Mouse (Mus musculus) frontal cortex, postnatal 14 days (tissue): ENCODE measurements around the gene Gpr37l1.
A peak's percentile ranks its signal among the peaks of the same experiment; 100 is the strongest.
"Not testable (repeated sequence)": the region's sequence is repeated elsewhere in the genome, so short reads cannot be mapped to it uniquely, and the experiment has no call there.

Source experiments
- DNase-seq, 2 experiments: peaks; one replicate each; pipeline ENCODE4 v3.0.0; 2022; ENCODE audit warnings: low spot score in 2 of 2

Gene Gpr37l1

DNA sequence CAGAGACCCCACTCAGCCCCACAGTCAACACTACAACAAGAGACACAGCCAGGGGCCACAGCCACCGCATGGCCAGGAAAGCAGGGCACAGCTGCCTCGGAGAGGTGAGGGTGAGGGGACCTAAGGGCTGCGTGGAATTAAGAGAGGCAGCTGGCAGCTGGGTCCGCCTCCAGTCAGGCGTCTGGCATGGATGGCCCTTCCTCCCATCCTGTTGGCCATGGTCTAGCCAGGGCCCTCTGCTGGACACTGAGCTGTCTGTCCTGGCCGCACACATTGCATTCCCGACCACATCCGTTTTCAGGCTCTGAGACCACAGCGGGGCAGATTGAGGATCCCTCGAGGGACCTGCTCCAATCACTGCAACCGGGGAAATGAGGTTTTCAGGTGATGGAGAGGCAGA is at the start of gene Gpr37l1:
TSS of gene Gpr37l1 (minus strand) at position 247 of the 400 bp plus-strand sequence.
- peak in 1 of 2 experiments; percentile 32 for DNase-seq

DNA sequence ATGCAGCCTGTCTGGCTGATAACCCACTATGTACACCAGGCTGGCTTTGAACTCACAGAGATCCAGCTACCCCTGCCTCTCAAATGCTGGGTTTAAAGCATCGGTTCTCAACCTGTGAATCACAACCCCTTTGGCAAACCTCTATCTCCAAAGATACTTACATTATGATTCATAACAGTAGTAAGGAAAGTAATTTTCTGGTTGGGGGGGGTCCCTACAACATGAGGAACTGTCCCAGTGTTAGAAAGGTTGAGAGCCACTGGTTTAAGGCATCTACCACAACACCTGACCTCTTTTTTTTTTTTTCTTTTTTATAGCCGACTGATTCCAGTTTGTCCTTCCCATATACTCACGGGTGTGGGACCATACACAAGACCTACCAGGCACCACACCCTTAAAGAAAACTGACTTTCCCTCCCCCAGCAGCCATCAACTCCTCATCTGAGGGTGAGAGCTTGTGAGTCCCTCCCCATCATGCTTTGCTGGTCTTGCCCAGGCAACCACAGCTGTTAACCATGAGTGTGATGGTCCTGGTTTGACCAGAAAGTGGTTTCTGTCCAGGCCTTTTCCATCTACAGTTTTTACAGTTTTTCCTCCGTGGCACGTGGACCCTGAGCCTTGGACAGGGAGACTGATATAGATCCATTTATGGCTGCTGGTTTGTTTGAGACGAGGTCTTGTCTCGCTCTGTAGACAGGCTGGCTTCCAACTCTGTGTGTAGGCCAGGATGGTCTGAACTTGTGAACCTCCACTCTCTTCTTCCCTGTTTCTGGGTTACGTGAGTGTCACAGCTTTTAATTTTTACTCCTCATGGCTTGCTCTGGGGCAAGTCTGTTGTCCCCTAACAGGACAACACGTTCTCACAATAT is 46.5 kb upstream of the Gpr37l1 start:
- DNase-seq, result no peak

DNA sequence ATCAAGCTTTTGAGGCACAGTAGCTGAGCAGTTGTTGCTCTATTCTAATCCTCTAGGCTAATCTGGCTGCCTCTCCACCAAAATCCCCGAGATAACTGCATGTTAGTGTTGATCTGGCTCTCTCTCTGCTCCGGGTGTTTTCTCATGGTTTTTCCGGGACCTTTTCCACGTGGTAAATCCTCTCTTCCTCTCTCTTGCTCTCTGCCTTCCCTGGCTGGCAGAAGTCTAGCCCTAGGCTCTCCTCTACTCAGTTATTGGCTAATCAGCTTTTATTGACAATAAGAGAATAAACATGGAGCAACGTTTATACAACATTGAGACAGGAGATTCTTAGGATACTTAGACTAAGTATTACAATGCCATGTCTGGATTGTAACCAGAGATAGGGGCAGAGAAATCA is 42.9 kb upstream of the Gpr37l1 start:
- DNase-seq, result no peak

DNA sequence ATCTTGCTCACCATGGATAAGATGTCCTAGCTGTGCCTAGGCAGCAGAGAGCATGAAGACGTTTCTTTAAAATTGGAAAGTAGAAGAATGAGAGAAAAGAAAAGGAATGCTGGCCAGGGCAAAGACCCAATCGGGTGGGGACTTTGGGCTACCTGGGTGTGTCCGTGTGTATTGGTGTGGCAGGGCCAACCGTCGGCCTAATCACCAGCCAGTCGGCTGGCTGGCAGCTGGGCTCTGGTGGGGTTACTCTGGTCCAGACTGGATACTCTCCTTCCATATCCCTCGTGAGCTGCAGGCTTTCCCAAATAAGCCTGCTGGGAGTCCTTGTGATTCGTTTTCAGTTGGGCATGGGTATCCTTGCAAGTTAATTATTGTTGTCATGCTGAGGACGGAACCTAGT is 41.2 kb upstream of the Gpr37l1 start:
- DNase-seq, result no peak

DNA sequence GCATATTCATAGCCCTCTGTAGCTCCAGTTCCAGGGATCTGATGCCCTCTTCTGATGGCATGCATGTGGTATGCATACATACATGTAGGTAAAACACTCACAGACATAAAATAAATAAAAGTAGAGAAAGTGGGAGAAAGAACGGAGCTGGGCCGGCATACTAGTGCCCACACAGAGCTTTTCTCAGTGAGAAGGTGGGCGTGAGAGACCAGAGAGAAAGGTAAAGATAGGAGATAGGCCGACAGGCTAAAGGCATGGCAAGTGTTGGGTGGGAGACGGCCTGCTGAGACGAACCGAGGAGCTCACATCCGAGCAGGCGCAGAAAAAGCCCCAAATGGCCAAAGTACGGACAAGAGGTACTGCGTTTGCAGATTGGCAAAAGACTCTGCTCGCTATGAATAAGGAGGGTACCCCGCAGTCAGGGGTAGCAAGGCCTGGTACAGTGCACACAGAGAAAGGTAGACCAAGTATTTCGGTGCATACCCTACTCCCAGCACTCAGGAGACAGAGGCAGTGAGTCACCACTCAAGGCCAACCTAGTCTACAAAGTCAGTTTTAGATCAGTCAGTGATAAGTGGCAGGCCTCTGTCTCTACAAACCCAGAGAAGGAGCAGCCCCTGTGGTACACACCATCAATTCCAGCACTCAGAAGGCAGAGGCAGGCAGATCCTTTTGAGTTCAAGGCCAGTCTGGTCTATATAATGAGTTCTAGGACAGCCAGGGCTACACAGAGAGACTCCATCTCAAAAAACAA is 39.3 kb upstream of the Gpr37l1 start:
- no peak for DNase-seq

DNA sequence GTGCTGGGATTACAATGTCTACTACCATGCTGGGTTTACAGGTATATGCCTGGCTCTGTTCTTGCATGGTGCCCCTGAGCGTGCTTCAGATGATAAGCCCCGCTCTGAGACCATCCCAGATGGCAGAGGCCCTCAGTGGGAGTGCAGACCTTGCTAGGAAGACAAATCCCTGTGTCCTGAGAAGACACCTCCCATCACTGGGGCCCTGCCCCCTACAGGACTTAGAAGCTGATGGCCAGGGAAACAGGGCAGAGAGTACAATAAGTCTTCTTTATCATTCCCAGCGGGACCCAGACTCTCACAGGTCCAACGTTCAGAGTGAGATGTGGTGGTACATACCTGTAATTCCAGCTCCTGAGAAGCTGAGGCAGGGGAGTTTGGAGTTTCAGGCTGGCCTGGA is 37.8 kb upstream of the Gpr37l1 start:
- no peak for DNase-seq

DNA sequence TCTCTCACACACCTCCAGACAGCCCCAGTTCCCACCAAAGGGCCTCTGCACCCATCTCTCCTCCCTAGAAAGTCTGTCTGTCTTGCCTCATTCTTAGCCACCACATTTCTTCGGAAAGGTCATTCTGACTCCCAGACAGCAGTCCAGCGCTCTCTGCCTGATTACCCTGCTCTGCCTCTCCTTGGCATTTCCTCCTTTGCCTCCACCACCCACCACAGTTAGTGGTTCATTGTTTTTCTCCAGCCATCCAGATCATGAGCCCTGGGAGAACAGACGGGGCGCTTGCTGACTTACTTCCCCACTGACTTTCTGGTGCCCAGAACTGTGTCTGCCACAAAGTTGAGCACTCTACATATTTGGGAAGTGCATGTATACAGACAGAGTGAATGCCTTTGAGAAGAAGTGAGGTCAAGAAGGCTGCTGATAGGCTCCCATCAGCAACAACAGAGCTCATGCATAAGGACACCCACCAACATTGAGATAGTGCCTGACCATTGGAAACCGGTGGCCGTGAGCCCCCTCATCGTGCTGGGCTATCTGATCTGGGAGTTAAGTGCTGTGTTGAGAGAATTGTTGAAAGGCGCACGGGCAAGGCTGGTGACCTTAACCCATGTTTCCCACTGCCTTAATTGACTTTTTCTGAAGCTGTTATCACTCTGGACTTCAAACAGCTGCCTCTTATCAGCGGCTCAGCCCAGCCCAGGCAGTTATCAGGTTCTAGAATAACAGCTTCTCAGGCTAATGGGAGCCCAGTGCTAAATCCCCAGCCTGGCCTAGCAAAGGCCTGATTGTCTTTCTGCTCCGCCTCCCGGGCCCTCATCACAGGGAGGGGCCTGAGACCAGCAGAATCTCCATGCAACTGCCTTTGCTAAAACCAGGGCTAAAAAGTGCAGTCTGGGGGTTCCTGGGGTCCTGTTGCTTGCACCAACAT is 37.0 kb upstream of the Gpr37l1 start:
- DNase-seq, result no peak

DNA sequence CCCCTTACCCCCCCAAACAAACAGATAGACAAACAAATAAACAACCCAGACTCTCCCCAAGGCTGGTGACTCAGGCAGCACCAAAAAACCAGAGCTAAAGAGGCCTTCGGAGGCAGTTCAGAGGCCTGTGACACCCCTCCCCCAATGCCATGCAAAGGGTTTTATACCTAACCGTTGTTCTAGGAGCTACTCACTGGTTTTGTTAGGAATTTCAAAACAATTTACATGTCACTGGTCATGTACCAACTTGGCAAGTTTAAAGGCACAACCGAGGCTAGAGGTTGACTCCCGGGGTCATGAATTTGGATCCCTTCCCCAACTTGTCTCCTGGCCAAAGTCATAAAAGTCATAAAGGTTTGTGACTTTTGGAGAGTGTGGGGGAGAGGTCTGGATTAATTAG is 32.9 kb upstream of the Gpr37l1 start:
- DNase-seq, result no peak

DNA sequence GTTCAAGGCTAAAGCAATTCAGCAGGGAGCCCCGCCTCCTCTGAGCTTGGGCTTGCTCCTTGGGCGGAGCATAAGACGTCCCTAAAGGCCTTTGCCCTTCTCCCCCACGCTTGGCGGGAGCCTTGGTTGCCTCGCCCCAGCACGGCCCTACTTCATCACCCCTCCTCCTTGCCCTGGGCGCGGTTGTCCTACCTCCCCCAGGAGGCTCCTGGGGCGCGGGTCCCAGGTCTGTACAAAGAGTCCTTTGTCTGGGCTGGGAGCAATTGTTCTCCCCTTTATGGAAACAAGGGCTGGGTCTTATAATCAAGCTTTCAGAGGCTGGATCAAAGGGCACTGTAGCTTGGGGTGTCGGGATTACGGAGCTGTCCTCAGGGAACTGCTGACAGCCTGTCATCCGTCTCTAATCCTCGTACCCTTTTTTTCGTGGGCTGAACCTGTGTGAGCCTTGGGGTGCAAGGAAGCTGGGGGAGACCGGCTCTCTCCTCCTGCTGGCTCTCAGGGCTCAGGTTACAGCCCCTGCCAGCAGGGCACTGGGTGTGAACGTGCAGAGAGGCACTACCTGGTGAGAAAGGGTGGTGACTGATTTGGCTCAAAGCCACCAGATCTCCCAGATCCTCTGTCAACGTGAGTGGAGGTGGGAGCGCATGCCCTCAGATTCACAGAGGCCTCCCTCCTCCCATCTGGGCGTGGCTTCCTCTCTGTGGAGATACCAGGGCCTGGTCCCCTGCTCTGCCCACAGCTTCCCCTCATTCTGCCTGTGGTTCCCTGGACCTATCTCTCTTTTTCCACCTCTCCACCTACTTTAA is 31.7 kb upstream of the Gpr37l1 start:
- DNase-seq, result no peak

DNA sequence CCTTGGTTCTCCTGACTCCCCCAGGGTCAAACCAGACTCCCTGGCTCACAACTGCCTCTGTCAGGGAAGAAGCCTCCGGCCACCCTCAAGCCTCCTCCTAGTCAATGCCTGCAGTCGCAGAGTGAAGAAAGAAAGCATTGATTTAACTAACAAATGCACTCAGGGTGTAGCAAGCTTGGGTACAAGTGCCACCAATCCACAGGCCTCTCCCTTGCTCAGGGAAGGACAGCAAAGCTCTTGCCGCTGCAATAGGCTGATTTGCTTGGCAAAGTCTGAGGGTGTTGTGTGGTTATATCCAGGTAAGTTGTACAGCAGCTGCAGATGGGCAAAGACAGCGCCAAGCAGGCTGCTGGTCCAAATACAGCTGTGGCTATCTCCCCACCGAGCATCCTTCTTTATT is 30.9 kb upstream of the Gpr37l1 start:
- no peak for DNase-seq

DNA sequence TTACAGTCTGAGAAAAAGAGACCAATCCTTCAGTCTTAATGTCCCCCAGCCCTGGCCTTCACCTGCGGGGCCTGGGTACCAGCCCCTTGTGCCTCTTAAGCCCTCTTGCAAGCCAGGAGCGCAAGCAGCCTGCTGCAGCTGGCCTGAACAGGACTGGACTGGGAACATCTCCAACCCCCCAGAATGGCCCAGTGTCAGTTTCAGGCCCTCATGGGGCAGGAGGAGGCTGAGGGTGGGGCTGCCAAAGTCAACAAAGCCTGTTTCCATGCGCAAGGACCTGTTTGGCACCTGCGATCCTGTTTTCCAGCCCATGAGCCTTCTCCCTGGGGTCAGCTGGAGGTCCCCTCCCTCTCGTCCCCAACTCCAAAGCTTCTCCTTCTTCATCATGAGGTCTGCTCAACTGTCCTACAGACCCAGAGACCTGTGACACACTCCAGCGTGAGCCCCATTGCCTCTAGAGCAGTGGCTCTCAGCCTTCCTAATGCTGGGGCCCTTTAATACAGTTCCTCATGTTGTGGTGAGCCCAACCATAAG is 28.5 kb upstream of the Gpr37l1 start:
- no peak for DNase-seq

DNA sequence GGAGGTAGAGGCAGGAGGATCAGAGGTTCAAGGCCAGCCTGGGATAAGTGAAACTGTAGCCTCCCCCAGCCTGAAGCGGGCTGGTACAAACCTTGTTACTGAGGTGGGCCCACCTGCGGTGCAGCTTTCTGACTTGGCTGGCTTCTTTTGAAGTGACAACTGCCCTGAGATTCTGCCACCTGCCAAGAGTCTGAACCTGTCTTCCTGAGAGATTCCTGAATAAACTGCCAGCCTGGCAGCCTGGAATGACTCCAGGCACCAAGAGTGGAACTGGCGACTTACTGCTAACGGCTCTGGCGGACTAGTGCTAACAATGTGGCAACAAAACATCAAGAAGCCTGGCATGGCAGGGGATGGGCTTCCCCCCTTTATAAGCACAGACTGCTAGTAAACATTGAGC is 26.9 kb upstream of the Gpr37l1 start:
- DNase-seq, result not testable (repeated sequence)

DNA sequence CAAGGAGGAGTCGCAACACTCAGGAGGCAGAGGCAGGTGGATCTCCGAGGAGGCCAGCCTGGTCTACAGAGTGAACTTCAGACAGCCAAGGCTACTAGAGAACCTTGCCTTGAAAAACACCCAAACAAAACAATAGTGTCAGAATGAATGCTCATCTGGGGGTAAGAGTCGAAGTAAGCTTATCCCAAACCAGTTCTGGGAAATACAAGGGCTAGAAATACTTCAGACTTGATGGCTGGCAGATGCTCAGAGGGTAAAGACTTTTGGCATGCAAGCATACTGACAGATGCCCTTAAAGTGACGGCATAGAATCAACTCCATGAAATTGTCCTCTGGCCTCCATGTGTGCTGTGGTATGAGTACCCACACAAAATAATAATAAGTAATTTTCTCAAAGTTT is 21.7 kb upstream of the Gpr37l1 start:
- no peak for DNase-seq

DNA sequence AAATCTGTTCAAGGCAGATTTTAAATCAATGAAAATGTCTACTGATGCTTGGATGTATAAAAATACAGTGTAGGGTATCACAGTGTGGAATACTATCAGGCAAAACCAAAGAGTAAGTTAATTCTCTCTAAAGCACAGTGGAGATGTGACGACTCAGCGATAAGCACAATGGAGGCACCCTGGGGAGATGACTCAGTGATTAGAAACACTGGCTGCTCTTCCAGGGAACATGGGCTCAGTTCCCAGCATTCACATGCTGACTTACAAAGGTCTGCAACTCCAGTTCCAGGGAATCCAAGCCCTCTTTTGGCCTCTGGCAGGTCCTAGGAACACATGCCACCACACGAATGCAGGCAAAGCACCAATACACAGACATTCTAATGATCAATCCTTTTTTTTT is 20.7 kb upstream of the Gpr37l1 start:
- DNase-seq, result no peak

DNA sequence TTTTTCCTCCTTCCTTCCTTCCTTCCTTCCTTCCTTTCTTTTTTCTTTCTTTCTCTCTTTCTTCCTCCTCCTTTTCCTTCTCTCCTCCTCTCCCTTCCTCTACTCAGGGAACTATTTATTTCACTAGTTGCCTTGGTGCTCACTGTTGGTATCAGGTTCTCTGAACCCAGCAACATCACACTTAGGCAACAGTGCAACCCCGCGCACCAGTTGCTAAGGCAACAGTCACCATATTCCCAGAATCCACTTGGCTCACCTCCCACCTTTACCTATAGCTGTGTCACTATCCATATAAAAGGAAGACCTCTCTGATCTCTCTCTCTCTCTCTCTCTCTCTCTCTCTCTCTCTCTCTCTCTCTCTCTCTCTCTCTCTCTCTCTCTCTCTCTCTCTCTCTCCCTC is 19.5 kb upstream of the Gpr37l1 start:
- DNase-seq, result not testable (repeated sequence)

DNA sequence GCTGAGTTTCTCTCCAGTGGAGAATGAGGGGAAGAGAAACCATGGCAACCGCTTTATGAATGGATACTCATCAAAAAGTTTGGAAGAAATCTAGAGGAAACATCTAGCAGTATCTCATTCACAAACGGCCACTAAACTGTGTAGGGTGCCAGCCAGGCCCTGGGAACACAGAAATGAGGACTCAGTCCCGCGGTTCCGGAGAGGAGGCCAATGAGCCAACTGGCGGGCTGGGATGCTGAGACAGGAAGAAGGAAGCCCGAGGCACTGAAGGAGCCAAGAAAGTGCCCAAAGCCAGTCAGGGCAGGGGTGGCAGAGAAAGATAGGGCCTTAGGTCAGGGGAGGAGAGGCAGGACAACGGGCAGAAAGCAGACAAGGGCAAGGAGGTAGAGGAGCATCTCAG is 18.9 kb upstream of the Gpr37l1 start:
- DNase-seq, result no peak

DNA sequence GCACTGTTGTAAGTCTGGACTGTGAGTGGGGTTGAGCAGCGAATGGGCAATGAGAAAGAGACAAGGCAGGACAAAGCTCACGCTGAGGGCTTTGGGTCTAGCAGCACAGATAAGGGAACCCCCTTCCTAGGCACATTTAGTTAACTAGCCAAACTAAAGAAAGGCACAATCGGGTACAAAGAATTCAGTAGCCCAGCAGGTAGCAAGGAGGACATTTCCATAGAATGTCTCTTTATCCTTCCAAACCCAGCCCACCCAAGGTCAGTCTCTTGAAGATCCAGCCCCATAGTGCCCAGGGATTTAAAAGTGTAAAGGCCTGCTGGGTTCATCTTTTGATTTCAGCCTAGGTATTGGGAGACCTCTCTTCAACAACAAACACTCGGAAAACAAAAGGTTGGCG is 18.5 kb upstream of the Gpr37l1 start:
- DNase-seq, result no peak

DNA sequence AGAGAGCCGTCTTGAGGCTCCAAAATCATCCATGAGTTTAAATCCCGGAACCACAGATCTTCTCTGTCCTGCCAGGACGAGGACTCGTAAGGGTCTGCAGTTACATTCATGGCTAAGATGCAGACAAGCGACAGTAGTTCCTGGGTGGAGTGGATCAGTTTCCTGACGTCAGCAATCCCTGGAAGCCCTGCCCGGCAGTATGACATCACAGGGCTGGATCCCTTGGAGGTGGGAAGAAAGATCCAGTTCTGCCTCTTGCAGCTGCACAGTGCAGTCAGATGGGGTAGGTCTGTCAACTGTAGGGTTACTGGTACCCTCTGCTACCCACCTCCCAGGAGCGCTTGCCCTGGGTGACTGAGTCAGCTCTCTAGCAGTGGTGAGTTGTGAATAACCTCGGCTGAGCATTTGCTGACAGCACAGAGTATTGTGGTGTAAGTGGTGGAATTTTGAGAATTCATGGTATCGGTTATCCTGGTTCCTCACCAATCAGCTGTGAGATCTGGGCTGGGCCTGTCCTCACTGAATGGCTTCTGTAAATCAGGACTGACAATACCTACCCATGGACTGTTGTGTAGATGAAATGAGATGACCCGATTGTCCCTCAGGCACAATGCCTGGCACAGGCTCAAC is 16.6 kb upstream of the Gpr37l1 start:
- DNase-seq, result no peak

DNA sequence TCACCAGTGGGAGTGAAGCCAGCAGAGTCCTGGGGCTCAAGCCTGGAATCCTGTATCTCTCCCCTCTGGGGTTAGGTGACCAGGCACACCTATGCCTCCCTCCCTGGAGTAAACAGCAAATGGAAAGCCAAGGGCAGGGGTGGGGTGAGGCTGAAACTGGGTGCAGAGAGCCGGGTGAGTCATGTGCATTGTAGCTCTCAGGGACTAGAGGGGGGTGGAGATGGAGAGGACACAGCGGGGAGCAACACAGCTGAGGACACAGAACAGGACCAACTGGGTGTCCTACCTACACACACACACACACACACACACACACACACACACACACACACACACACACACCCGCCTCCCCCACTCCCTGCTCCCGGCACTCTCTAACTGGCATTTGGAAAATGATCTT is 16.0 kb upstream of the Gpr37l1 start:
- DNase-seq, result no peak

DNA sequence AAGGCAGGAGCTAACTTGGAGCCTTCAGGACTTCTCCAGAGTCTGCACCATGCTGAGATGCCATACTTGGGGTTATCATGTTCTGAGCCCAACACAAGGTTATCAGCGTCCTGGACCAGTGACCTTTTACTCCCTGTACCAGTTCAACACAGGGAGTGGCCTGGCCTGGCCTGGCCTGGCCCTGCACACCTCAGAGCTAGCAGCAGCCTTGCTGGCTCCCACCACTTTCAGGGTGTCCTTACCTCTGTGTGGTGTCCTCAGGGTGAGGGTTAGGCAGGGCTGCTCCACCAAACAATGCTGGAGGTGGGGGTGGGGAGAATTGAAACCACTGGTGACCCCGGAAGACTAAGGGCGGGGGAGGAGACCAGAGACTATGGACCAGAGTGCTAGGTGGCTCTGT is 15.5 kb upstream of the Gpr37l1 start:
- no peak for DNase-seq
